Mouse (Mus musculus): ENCODE measurements around the gene Tenm4. TPM values are rescaled to one million over a fixed set of nuclear protein-coding genes. Genes with fewer than 3 reads are reported as not detected.
"Not testable (repeated sequence)": the region's sequence is repeated elsewhere in the genome, so short reads cannot be mapped to it uniquely, and the experiment has no call there.

Gene Tenm4
- total RNA-seq, 2 experiments from 2014 or later = 1.1 to 5.7 TPM

DNA sequence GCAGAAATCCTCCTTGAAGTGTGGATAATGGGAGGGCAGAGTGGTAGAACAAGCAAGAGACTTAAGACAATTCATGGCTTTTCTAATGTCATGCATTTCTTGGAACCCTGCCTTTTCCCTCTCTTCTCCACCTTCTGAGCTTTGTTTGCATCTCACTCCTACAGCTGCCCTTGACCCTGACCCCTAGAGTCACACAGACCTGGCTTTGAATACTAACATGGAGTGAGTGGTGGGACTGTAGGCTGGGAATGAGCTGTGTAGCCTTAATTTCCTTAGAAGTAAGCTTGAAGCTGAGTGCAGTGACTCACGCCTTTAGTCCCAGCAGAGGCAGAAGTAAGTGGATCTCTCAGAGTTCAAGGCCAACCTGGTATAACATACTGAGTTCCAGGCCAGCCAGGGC, 733.9 kb downstream of the Tenm4 start:
- no peak for DNase-seq

GRCm38 (mm10) chr7:96905422-96905821, 734.4 kb downstream of the Tenm4 start:
- no peak for DNase-seq

DNA sequence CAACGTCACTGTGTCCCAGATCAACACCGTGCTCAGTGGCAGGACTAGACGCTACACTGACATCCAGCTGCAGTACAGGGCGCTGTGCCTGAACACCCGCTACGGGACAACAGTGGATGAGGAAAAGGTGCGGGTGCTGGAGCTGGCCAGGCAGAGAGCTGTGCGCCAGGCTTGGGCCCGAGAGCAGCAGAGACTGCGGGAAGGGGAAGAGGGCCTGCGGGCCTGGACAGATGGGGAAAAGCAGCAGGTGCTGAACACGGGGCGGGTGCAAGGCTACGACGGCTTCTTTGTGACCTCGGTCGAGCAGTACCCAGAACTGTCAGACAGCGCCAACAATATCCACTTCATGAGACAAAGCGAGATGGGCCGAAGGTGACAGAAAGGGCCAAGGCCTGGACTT, 735.2 kb downstream of the Tenm4 start:
- no peak for DNase-seq

GRCm38 (mm10) chr7:96907971-96908680, 737.1 kb downstream of the Tenm4 start:
- DNase-seq = no peak

DNA sequence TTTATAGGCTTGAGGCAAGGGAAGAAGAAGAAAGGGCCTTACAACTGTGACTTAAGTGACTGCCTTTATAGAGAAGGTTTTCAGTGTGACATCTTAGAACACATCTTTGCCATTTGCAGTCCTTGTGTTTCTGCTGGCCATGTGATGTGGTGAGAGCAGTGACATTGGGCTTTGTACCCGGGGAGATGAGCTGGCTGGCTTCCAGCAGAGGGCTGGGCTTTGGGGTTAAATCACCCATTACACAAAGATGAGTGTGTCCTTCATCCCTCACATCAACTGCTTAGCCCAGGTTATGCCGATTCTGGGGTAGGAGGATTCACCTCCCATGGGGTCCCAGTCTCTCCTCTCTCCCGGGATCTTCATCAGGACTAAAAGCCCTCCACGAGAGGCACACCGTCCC, 738.8 kb downstream of the Tenm4 start:
- no peak for DNase-seq

DNA sequence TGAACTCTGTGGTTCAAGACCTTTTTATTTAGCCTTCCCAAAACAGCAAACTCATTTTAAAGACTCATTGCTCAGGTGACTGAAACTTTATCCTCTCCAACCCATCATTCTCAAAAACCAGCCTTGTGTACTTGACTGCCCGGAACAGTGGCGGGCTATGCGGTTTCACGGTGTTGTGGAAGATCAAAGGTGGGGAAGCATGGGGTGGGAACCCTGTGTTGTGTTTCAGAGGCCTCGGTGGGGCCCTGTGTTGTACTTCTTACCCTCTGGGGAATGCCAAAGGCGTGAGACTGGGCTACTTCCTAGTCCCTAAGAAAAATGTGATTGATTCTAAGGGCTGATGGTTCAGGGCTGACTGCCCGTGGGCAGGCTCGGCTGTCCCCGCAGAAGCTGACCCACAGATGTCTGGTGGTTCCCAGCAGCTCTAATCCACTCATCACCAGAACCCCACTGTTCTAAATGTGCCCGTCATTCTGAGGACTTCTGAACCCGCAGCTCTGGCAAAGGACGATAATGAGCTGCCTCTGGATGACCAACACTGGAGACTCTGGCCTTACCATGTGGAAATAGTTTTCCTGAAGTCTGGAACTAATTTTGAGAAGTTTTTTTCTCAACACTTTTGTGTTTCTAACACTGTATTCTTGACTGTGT, 739.4 kb downstream of the Tenm4 start:
- no peak for DNase-seq

DNA sequence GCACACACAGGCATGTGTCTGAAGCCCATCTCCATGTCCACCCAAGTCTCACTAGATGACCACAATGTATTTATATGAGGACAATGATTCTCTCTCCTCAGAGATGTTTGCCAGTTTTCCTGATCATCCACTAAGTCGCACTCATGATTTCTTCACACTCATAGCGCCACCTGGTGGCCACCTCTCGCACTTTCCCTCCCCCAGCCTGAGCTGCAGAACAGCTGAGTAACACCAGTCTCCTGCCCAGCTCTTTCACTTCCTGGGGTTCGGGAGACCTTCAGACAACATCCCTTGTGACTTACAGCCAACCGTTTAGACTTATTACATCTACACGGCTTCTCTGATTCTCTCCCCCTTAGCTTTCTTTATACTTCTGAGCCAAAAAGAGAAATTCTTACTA, 743.0 kb downstream of the Tenm4 start:
- DNase-seq = peak; percentile 41

DNA sequence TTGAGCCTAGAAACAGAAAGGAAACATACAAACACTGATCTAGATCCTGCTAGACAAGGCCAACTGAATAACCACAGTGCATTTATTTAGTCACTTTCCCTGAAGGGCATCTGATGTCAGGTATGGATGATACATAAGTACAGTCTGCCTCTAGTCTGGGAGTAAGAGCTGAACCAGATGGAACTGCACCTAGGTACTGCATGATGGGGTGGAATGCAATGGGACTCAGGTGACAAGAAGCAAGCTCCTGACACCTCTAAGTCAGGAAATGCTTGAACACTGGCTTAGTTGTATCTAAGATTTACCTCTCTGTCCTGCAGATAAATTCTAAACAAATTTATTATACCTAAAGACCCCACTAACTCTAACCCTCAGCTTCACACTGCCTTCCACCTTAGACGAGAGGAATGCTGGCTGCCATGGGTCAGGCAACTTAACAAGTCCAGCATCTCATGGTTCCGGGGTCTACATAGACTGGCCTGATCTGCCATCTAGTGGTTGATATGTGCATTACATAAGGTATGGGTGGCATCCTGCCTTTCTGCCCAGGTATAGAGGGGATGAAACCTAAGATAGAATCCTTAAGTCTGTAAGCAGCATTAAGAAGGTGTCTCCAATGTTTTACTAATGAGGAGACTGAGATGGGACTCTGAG, 744.5 kb downstream of the Tenm4 start:
- DNase-seq = peak; percentile 5

GRCm38 (mm10) chr7:96920447-96921095, 749.5 kb downstream of the Tenm4 start:
- DNase-seq = no peak

DNA sequence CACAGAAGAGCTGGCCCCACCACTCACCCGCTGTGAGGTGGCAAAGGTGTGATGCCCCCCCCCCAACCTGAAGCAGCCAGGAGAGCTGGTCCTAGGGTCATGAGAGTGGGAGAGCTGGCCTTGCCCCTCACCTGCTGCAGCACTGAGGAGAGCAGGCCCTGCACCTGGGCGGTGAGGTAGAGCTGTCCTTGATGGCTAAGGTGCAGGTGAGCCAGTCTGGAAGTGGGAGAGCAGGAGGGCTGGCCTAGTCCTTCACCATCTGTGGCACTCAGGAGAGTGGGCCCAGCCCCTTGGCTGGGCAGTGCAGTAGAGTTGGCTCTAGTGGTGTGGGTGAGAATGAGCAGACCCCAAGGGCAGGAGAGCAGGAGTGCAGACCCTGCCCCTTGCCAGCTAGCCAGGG, 751.9 kb downstream of the Tenm4 start:
- DNase-seq = no peak

DNA sequence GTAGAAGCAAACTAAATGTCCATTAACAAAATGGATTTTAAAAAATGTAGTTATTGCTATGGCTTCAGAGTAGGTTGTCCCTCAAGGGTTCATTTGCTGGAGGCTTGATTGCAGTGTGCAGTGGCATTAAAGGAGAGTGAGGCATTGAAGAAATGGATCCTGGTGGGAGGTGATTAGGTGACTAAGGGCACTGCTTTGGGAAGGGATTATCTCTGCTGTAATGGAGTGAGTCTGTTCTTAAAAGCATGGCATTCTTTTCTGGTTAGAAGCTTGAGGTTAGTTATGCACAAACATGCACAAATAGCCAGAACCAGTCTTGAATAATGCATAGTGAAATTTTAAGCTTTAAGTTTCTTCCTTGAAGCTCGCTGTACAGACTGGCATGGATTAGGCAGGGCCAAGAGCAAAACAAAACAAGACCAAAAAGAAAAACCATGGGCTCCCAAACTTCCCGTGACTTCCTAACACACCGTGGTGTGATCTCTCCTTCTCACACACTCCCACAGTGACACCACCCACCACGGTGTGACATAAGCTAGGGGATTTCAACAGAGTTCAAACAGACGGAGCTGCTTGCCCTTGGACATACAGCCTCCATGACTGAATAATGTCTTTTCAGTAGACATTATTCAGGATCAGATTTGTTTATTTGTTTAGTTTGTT, 772.8 kb downstream of the Tenm4 start:
- no peak for DNase-seq

DNA sequence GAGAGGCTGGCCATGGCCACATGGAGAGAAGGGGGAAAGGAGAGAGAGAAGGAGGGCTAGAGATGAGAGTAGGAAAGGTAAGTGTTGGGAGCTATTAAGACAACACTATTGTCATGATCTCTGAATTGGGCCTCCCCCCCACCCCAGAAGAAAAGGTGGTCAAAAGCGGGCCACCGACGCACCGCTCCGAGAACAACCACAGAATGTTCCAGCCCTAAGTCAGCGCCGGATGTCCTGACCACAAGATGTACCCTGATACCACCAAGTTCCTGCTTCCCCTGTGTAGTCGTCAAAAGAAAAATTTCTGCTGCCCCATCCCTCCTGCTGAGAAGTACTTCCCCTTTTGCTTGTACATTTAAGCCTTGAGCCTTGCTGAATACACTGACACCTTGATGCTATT, 775.5 kb downstream of the Tenm4 start:
- not testable (repeated sequence) for DNase-seq

DNA sequence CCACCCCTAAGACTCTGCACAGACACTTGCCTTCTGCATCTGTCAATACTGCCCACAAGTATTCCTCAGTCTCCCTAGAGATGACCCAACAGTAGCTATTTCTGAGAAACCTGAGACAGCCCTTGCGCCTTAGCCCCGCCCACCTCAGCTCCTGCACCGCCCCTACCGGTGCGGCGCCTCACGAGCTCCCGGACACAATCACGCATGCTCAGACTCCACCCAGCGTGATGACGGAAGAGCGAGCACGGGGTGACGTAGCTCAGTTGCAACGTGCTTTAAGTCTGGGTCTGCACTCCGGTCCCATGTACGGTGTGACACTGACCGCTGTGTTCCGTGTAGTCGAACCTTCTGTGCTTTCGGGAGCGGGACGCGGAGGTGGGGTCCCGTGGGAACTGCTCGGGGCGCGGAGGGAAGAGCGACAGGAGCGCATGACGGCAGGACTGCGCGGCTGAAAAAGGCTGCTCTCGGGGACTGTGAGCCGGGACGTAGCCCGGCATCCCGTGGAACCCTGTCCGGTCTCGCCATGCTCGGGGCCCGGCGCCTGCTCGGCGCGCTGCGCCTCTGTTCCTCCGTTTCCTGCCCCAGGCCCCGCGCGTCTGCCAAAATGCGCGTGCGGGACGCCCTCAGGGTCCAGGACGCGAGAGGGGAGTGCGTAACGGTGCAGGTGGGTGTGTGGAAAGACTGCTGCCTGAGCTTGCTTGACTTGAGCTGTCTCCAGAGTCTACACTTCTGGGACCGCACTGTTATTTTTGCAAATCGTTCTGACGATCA, 780.4 kb downstream of the Tenm4 start, which contains the start of gene Nars2:
Gene Nars2 (plus strand): TSS at position 225 of the 771 bp plus-strand sequence.
- peak; percentile 85 for DNase-seq

DNA sequence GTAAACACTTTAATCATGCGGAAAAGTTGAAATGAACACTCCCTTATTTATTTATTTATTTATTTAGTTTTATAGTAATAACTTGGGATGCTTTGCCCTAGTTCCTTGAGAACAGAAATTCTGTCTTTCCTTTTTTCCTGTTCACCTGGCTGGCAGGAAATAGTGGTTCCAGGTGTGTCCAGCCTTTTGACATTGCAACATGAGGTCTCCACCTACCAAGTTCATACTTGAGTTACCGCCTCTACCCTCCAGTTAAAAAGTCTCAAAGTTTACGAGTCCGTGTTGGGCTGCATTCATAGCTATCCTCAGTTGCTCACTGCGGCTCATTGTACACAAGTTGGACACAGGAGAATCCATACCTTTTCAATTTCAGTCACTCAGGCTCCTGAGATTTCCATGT, 781.0 kb downstream of the Tenm4 start:
- DNase-seq = no peak

DNA sequence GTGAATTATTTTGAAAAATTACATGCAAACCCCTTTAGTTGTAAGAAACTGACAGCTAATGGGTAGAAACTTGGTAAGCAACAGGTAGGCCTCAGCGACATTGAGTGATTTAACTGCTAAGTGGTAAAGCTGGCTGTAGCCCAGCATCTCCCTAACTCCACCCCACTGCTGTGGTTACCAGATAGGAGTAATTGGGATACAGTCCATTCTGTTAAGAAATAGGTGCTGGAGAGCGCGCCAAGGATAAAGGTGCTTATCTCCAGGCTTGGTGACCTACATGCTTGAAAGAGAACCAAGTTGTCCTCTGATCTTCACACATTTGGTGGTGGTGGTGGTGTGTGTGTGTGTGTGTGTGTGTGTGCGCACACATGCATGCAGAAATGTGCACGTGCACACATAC, 788.1 kb downstream of the Tenm4 start:
- DNase-seq = no peak

Small RNA genes lying within 50 kb of the gene (microRNA-seq; reads per million reads assigned to microRNA genes)
- gene Mir6394 (ENCODE audit: borderline replicate concordance in 2 of 2) (0 reads per million in 2 experiments), gene Mir708 (ENCODE audit: borderline replicate concordance in 2 of 2) (297 to 418 reads per million in 2 experiments)

Measured in gastrocnemius, postnatal 25 days (tissue).